Mouse (Mus musculus) liver, postnatal 0 days (tissue): ENCODE measurements around the gene Otulin. TPM values are rescaled to one million over a fixed set of nuclear protein-coding genes. Genes with fewer than 3 reads are reported as not detected.
A peak's percentile ranks its signal among the peaks of the same experiment; 100 is the strongest.

ENCODE experiments used
- ATAC-seq: fragments of 200-750 bp; cut with Nextera tagmentation; 2 replicates; pipeline ENCODE4 v1.8.0; 2017; ENCODE audit warnings: mild to moderate bottlenecking, moderate library complexity
- DNase-seq: peaks from one replicate; pipeline ENCODE4 v3.0.0-alpha.2; 2016
- H3K27ac ChIP-seq: fragments of 300-500 bp; sonication (generic); 2 replicates; pipeline ENCODE4 v1.5.1; 2014; ENCODE audit warnings: antibody characterized with exemption, moderate library complexity, mild to moderate bottlenecking, low read depth
- H3K27me3 ChIP-seq: fragments of 300-500 bp; sonication (generic); 2 replicates; pipeline ENCODE4 v1.6.1; 2014; ENCODE audit warnings: low read length, control low read depth, mixed read lengths; ENCODE audit not compliant: insufficient read depth
- H3K36me3 ChIP-seq: fragments of 300-500 bp; sonication (generic); replicated peaks from 2 replicates; pipeline ENCODE4 v1.6.1; 2014; ENCODE audit warnings: mild to moderate bottlenecking, control low read depth, low read length, moderate library complexity, mixed read lengths; ENCODE audit not compliant: insufficient read depth
- H3K4me1 ChIP-seq: fragments of 300-500 bp; sonication (generic); 2 replicates; pipeline ENCODE4 v1.6.1; 2014; ENCODE audit warnings: antibody characterized with exemption, mild to moderate bottlenecking, control low read depth; ENCODE audit not compliant: insufficient read depth
- H3K4me2 ChIP-seq: fragments of 300-500 bp; sonication (generic); 2 replicates; pipeline ENCODE4 v1.6.1; 2014; ENCODE audit warnings: low read depth, mild to moderate bottlenecking, low read length, moderate library complexity, mixed read lengths
- H3K4me3 ChIP-seq: fragments of 300-500 bp; sonication (generic); 2 replicates; pipeline ENCODE4 v1.5.1; 2014; ENCODE audit warnings: low read depth, low read length
- H3K9ac ChIP-seq: fragments of 300-500 bp; sonication (generic); replicated peaks from 2 replicates; pipeline ENCODE4 v1.6.1; 2014; ENCODE audit warnings: mild to moderate bottlenecking, moderate library complexity
- H3K9me3 ChIP-seq: fragments of 300-500 bp; sonication (generic); 2 replicates; pipeline ENCODE4 v1.6.1; 2016; ENCODE audit warnings: mild to moderate bottlenecking, control low read depth, low read length, mixed read lengths
- CTCF ChIP-seq: sonication (generic); IDR thresholded peaks from 2 replicates; pipeline ENCODE4 v1.5.1; 2016; ENCODE audit warnings: antibody characterized with exemption, low read depth
- EP300 ChIP-seq: IDR thresholded peaks from 2 replicates; pipeline ENCODE4 v1.6.1; 2016; ENCODE audit warnings: antibody characterized with exemption, low read depth, mild to moderate bottlenecking
- WGBS: fragments of 180-500 bp; shearing (Covaris S2); extraction: QIAGEN DNeasy Blood & Tissue Kit; methylation state at CpG from one replicate; pipeline ENCODE4 v1.1.7; 2014; ENCODE audit not compliant: insufficient replicate concordance; 5-methylcytosine and 5-hydroxymethylcytosine counted together
- polyA plus RNA-seq: library from polyadenylated mRNA; unstranded; fragments of >200 nt; fragmentation: Nextera tagmentation; extraction: Ambion mirVana; gene quantifications from 2 replicates; pipeline ENCODE4 v1.2.1, GENCODE M21; 2015

Otulin gene
- polyA plus RNA-seq, 1 experiment from 2014 or later: 20.8 TPM

DNA sequence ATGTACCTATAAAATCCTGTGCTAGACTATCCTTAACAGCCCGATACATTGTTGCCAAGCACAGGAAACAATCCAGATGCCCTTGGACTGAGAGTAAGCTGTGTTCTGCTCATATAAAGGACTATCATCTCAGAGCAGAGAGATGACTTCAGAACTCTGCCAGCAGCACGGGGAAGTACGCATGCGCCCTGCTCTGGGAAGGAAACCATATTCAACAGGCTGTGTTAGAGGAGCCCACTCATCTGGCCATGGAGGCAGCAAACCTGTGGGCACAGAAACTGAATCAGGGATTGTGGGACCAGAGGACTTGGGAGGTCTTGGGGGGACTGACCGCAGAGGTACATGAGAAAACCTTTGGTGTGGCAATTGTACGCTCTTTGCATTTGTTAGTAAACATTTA lies 31.2 kb upstream of the Otulin start:
- 82% methylated on average over 6 of the region's 6 CpGs for WGBS
- Histone ChIP-seq H3K27ac (no peak overlapping the region), H3K4me1 (0 out of 2 replicates have a peak, but pooled peaks cover 3% of the 10 kb centered on the region), H3K9me3 (no peaks in the 10 kb centered on the region), H3K27me3 (no peaks in the 10 kb centered on the region), H3K4me3 (no peak overlapping the region), H3K4me2 (no peak overlapping the region), H3K36me3 (no peaks in the 10 kb centered on the region), H3K9ac (no peak overlapping the region)
- ATAC-seq (no peak), DNase-seq (no peak)
- TF ChIP-seq EP300 (no peak), CTCF (no peak)

DNA sequence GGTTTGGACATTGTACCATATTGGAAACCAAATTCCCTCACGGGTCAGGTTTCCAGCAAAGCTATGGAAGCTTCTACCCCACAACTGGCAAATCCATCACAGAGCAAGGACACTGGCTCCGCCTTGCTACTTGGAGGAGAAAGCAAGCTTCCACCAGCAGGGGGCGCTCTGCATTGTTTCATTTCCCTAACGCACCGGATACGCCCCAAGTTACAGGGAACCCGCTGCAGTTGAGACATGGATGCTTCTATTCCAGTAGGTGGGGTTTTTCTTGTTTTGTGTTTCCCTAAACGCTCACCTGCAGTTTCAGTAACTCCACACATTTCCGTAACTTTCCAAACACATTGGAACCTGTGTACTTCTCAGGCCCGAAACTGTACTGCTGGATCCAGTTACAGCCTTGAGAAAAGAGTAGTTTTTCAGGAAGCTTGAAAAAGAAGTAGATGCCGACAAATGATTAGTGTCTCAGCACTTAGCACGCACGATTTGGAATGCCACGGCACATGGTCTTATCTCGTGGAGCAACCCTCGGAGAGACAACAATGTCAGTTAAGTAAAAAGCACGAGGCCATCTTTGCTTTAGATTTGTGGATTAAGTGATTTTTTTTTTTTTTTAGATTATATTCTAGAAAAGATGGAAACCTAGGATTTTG lies 29.2 kb upstream of the Otulin start:
- no peaks in the 10 kb centered on the region for H3K27me3 ChIP-seq
- no peak overlapping the region for H3K9ac ChIP-seq
- H3K4me2 ChIP-seq: peak overlapping the region; percentile 30; the same call in 1 of the 2 replicates
- H3K4me3 ChIP-seq: no peak overlapping the region
- H3K4me1 ChIP-seq: 0 out of 2 replicates have a peak, but pooled peaks cover 3% of the 10 kb centered on the region
- WGBS: 30% methylated on average over 17 of the region's 17 CpGs
- TF ChIP-seq CTCF: peak; percentile 94
- no peak for TF ChIP-seq EP300
- ATAC-seq (0 out of 2 replicates have a peak, but pooled peaks have one; percentile 36), DNase-seq (peak; percentile 88)
- no peaks in the 10 kb centered on the region for H3K9me3 ChIP-seq
- no peak overlapping the region for H3K27ac ChIP-seq
- no peaks in the 10 kb centered on the region for H3K36me3 ChIP-seq

DNA sequence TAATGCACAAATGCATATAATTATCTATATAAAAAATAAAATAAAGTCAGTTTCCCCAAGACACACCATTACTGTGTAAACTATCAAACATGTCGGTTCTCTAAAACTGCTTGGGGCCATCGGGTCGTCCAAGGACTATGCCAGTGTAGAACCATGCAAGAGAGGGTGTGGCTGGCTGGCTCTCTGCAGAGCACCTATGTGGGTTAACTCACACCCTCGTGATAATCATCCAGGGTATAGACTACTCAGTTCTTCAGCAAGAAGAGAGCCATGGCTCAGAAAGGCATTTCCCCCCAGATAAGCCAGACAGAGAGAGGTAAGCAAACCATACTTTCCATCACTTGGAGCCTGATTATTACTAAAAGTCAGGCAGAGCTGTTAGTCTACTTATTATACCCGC lies 28.6 kb upstream of the Otulin start:
- H3K9ac ChIP-seq: no peak overlapping the region
- H3K4me1 ChIP-seq: 0 out of 2 replicates have a peak, but pooled peaks cover 3% of the 10 kb centered on the region
- WGBS: 81% methylated on average over 5 of the region's 5 CpGs
- no peak overlapping the region for H3K27ac ChIP-seq
- no peak overlapping the region for H3K4me3 ChIP-seq
- ATAC-seq (no peak), DNase-seq (no peak)
- H3K4me2 ChIP-seq: no peak overlapping the region
- TF ChIP-seq EP300 (no peak), CTCF (no peak)
- no peaks in the 10 kb centered on the region for H3K9me3 ChIP-seq
- no peaks in the 10 kb centered on the region for H3K27me3 ChIP-seq
- no peaks in the 10 kb centered on the region for H3K36me3 ChIP-seq

DNA sequence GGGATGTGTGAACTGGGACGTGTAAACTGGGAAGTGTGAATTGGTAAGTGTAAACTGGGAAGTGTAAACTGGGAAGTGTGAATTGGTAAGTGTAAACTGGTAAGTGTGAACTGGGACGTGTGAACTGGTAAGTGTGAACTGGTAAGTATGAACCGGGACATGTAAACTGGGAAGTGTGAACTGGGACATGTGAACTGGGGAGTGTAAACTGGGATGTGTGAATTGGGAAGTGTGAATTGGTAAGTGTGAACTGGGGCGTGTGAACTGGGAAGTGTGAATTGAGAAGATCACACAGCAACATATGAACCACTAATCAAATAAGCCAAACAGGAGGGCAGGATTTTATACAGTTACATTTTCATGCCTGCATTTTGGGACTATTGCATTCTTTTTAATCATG lies 27.9 kb upstream of the Otulin start:
- Histone ChIP-seq H3K9ac (no peak overlapping the region), H3K27ac (no peak overlapping the region), H3K4me3 (no peak overlapping the region), H3K9me3 (no peaks in the 10 kb centered on the region), H3K4me1 (0 out of 2 replicates have a peak, but pooled peaks cover 3% of the 10 kb centered on the region), H3K4me2 (no peak overlapping the region), H3K27me3 (no peaks in the 10 kb centered on the region), H3K36me3 (no peaks in the 10 kb centered on the region)
- TF ChIP-seq EP300 (no peak), CTCF (no peak)
- no peak for DNase-seq
- WGBS: 74% methylated on average over 4 of the region's 4 CpGs
- ATAC-seq: no peak

DNA sequence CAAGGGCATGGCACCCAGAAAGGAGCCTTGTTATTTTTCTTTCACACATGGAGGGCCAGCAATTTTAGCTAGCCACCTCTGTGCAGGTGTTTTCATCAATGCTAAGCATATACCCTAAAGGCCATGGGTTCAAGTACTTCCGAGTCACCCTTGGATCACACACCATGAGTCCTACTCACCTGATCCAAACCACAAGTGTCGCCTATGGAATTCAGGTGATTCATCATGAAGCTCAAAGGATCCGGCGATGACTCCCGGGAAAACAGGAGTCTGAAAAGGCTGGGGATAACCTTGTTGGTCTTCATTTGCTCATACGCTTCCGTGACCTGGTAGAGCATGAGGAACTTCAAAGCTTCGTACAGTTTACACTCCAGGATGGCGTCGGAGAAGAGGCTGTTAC lies 27.4 kb upstream of the Otulin start:
- Histone ChIP-seq H3K27ac (no peak overlapping the region), H3K4me1 (0 out of 2 replicates have a peak, but pooled peaks cover 3% of the 10 kb centered on the region), H3K9ac (no peak overlapping the region), H3K9me3 (no peaks in the 10 kb centered on the region), H3K27me3 (no peaks in the 10 kb centered on the region), H3K36me3 (no peaks in the 10 kb centered on the region), H3K4me2 (no peak overlapping the region), H3K4me3 (no peak overlapping the region)
- ATAC-seq: no peak
- no peak for DNase-seq
- 90% methylated on average over 10 of the region's 10 CpGs for WGBS
- TF ChIP-seq EP300 (no peak), CTCF (no peak)

DNA sequence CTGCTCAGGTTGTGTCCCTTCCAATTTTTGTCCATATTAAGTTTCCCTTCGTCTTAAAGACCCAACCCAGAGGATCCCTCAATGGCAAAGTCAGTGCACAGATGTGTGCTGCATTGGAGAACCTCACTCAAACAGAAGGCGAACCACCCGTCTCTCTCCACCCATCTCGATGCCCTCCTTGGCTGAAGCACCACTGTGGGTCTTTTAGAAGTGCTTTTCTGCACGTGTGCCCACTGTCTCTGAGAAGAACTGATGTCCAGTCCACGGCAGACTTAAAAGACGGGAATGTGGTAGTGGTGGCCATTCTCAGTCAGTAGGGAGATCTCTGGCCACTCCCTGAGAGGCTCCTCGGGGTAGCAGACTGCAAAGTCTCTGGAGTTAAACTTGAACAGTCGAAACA lies 26.1 kb upstream of the Otulin start:
- TF ChIP-seq CTCF (no peak), EP300 (no peak)
- WGBS: 75% methylated on average over 9 of the region's 9 CpGs
- ATAC-seq: no peak

More for the DNA sequence above, 26.1 kb upstream of the Otulin start:
- Histone ChIP-seq H3K27me3 (no peaks in the 10 kb centered on the region), H3K36me3 (no peaks in the 10 kb centered on the region), H3K27ac (no peak overlapping the region), H3K4me3 (no peak overlapping the region), H3K9me3 (no peaks in the 10 kb centered on the region), H3K4me1 (0 out of 2 replicates have a peak, but pooled peaks cover 3% of the 10 kb centered on the region), H3K4me2 (no peak overlapping the region), H3K9ac (no peak overlapping the region)
- DNase-seq: no peak
